Mouse (Mus musculus) heart, postnatal 0 days (tissue): Measurements from ENCODE around the gene Dusp19. TPM values are rescaled to one million over a fixed set of nuclear protein-coding genes. Genes with fewer than 3 reads are reported as not detected.

Experiments
- ATAC-seq: fragments of 200-750 bp; cut with Nextera tagmentation; 2 replicates; pipeline ENCODE4 v1.8.0; 2017; ENCODE audit warnings: low read depth, moderate number of reproducible peaks, moderate library complexity; ENCODE audit not compliant: insufficient read depth
- DNase-seq: peaks from one replicate; pipeline ENCODE4 v3.0.0-alpha.2; 2016; ENCODE audit warnings: low spot score
- H3K27ac ChIP-seq: fragments of 300-500 bp; sonication (generic); 2 replicates; pipeline ENCODE4 v1.5.1; 2014; ENCODE audit warnings: low read depth, mild to moderate bottlenecking
- H3K27me3 ChIP-seq: fragments of 300-500 bp; sonication (generic); 2 replicates; pipeline ENCODE4 v1.6.1; 2014; ENCODE audit warnings: low read length, mixed read lengths; ENCODE audit not compliant: control insufficient read depth, insufficient read depth
- H3K36me3 ChIP-seq: fragments of 300-500 bp; sonication (generic); replicated peaks from 2 replicates; pipeline ENCODE4 v1.6.1; 2014; ENCODE audit warnings: low read length, mixed read lengths; ENCODE audit not compliant: control insufficient read depth, insufficient read depth
- H3K4me1 ChIP-seq: fragments of 300-500 bp; sonication (generic); 2 replicates; pipeline ENCODE4 v1.6.1; 2014; ENCODE audit warnings: antibody characterized with exemption; ENCODE audit not compliant: control insufficient read depth, insufficient read depth
- H3K4me2 ChIP-seq: fragments of 300-500 bp; sonication (generic); 2 replicates; pipeline ENCODE4 v1.6.1; 2014; ENCODE audit warnings: low read depth, mild to moderate bottlenecking, low read length, moderate library complexity
- H3K4me3 ChIP-seq: fragments of 300-500 bp; sonication (generic); 2 replicates; pipeline ENCODE4 v1.5.1; 2014; ENCODE audit warnings: low read depth, low read length
- H3K9ac ChIP-seq: fragments of 300-500 bp; sonication (generic); replicated peaks from 2 replicates; pipeline ENCODE4 v1.6.1; 2014; ENCODE audit warnings: low read depth, low read length, mixed read lengths
- H3K9me3 ChIP-seq: fragments of 300-500 bp; sonication (generic); replicated peaks from 2 replicates; pipeline ENCODE4 v1.6.1; 2016; ENCODE audit warnings: low read length; ENCODE audit not compliant: control insufficient read depth
- CTCF ChIP-seq: IDR thresholded peaks from 2 replicates; pipeline ENCODE4 v1.5.1; 2016; ENCODE audit warnings: antibody characterized with exemption, control low read depth, low read depth
- EP300 ChIP-seq: IDR thresholded peaks from 2 replicates; pipeline ENCODE4 v1.6.1; 2016; ENCODE audit warnings: antibody characterized with exemption, low read depth
- WGBS: fragments of 180-500 bp; shearing (Covaris S2); extraction: QIAGEN DNeasy Blood & Tissue Kit; methylation state at CpG from one replicate; pipeline ENCODE4 v1.1.7; 2014; 5-methylcytosine and 5-hydroxymethylcytosine counted together
- polyA plus RNA-seq: library from polyadenylated mRNA; unstranded; fragments of >200 nt; fragmentation: Nextera tagmentation; extraction: Ambion mirVana; gene quantifications from 2 replicates; pipeline ENCODE4 v1.2.1, GENCODE M21; 2015
- total RNA-seq: library from RNA; depleted of rRNA; stranded (reverse); fragments of >200 nt; gene quantifications from 2 replicates; pipeline ENCODE4 v1.2.3, GENCODE M21; 2014; ENCODE audit warnings: low replicate concordance

The Dusp19 gene
- total and polyA plus RNA-seq, 2 experiments from 2014 or later = 9.1 to 11.0 TPM

- TF ChIP-seq CTCF = no peak
- no peak for TF ChIP-seq EP300
- Histone ChIP-seq H3K36me3 (no peaks in the 10 kb centered on the region), H3K27ac (no peak overlapping the region), H3K27me3 (no peaks in the 10 kb centered on the region), H3K4me3 (no peak overlapping the region), H3K4me2 (no peak overlapping the region), H3K9me3 (no peaks in the 10 kb centered on the region), H3K9ac (no peak overlapping the region), H3K4me1 (0 out of 2 replicates have a peak, but pooled peaks cover 5% of the 10 kb centered on the region)
- no peak for ATAC-seq
- 73% methylated on average over 3 of the region's 3 CpGs for WGBS
- no peak for DNase-seq
Measured at GRCm38 (mm10) chr2:80618991-80619390, 2.1 kb downstream of the Dusp19 start.

DNA sequence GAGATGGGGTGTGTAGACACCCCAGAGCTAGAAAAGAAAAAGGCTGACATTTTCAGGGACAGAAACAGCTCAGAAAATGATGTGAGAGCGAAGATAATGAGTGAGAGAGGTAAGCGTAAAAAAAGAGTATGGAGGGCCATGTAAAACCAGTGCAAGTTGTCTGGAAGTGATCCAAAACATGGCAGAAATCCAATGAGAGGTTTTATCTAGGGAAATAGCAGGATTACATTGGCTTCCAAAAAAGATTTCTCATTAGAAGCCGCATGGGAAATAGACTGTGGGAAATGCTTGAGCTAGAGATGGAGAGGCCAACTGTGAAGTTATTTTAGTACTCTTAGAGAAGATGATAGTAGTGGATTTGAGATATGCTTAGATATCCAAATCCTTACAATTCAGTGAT lies 5.1 kb downstream of the Dusp19 start:
- DNase-seq (no peak), ATAC-seq (no peak)
- Histone ChIP-seq H3K36me3 (peaks cover 14% of the 10 kb centered on the region; the same call in 1 of the 2 replicates), H3K9ac (no peak overlapping the region), H3K27ac (no peak overlapping the region), H3K4me2 (no peak overlapping the region), H3K9me3 (no peaks in the 10 kb centered on the region), H3K4me3 (no peak overlapping the region), H3K27me3 (no peaks in the 10 kb centered on the region), H3K4me1 (0 out of 2 replicates have a peak, but pooled peaks cover 5% of the 10 kb centered on the region)
- 53% methylated on average over 3 of the region's 3 CpGs for WGBS
- TF ChIP-seq EP300 (no peak), CTCF (no peak)

- no peak overlapping the region for H3K9ac ChIP-seq
- H3K4me1 ChIP-seq = no peaks in the 10 kb centered on the region
- ATAC-seq (no peak), DNase-seq (no peak)
- TF ChIP-seq CTCF (no peak), EP300 (no peak)
- no peaks in the 10 kb centered on the region for H3K9me3 ChIP-seq
- no peak overlapping the region for H3K4me3 ChIP-seq
- no peak overlapping the region for H3K27ac ChIP-seq
- H3K4me2 ChIP-seq = no peak overlapping the region
- 86% methylated on average over 4 of the region's 4 CpGs for WGBS
- H3K36me3 ChIP-seq = peaks cover 14% of the 10 kb centered on the region; the same call in 1 of the 2 replicates
- no peaks in the 10 kb centered on the region for H3K27me3 ChIP-seq
Measured at GRCm38 (mm10) chr2:80624523-80624922, 7.7 kb downstream of the Dusp19 start.

DNA sequence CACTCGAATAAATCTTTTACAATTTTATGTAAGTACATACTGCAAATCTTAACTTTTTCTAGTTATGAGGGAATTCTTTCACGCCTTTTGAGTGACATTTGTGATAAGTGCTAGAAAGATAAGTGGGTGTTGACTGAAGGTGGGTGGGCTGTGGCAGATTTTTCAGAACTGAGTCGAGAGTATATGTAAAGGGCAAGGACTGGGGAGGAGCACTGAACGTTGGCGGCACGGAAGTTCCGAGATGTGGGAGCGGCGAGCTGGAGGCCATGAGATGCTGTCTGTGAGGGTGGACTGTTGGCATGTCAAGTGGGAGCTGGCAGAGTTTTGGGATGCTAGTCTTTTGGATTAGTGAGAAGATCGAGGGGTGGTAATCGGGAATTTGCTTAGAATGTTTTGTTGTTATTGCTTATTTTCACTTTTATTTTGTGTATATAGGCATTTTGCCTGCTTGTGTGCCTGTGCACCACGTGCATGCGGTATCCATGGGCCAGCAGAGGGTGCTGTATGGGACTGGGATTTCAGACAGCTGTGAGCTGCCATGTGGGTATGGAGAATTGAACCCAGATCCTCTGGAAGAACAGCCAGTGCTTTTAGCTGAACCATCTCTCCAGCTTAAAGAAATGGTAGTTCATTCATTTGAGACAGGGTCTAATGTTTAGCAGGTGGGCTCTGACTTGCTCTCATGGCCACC lies 15.6 kb downstream of the Dusp19 start:
- no peak overlapping the region for H3K9ac ChIP-seq
- H3K4me1 ChIP-seq = no peaks in the 10 kb centered on the region
- H3K4me2 ChIP-seq = no peak overlapping the region
- no peak overlapping the region for H3K4me3 ChIP-seq
- no peak for TF ChIP-seq EP300
- TF ChIP-seq CTCF = no peak
- H3K27me3 ChIP-seq = no peaks in the 10 kb centered on the region
- no peaks in the 10 kb centered on the region for H3K9me3 ChIP-seq
- ATAC-seq (no peak), DNase-seq (no peak)
- 62% methylated on average over 13 of the region's 13 CpGs for WGBS
- no peak overlapping the region for H3K27ac ChIP-seq
- H3K36me3 ChIP-seq = no peaks in the 10 kb centered on the region

DNA sequence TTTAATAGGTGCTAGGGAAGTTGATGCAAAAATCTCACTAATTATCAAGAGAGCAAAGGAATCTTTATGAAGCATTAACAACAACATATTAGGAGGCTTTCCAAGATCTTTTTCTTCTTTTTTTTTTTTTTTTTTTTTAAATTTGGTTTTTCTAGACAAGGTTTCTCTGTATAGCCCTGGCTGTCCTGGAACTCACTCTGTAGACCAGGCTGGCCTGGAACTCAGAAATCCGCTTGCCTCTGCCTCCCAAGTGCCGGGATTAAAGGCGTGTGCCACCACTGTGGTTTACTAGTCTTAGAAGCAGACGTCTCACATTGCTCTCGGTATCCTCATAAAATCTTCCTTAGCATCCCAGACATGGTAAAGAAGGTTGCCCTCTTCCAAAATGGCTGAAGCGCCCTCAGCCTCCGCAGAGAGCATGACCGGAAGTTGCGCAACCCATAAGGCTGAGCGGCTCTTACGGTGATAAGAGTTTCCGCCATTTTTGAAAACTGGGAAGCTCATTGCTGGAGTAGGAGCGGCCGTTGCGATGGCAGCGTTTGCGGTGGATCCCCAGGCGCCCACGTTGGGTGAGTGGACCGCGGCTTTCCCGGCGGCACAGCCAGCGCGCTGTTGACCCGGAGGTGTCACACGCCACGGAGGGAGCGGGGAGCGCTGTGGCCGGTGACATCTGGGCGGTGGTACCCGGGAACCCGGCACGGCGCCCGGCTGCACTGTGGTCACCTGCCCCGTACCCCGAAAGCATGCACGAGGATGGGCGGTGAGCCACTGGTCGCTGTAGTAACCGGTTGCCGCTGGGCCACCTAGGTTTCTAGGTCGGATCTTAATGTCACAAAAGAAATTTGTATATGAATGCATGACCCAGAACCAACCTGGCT lies 21.8 kb downstream of the Dusp19 start:
- Histone ChIP-seq H3K4me3 (peak overlapping the region; percentile 65), H3K4me1 (peaks cover 4% of the 10 kb centered on the region; the same call in 1 of the 2 replicates), H3K4me2 (peak overlapping the region; percentile 84), H3K9ac (peak overlapping the region; percentile 55), H3K36me3 (peaks cover 9% of the 10 kb centered on the region), H3K27ac (peak overlapping the region; percentile 58), H3K9me3 (no peaks in the 10 kb centered on the region), H3K27me3 (no peaks in the 10 kb centered on the region)
- ATAC-seq (peak; percentile 97), DNase-seq (peak; percentile 82)
- TF ChIP-seq CTCF = no peak
- TF ChIP-seq EP300 = no peak
- under 1% methylated on average over 45 of the region's 45 CpGs for WGBS
